Mouse (Mus musculus) urinary bladder, adult 18-20 months (tissue): ENCODE results near the gene Bcas3.

Experiments used
- DNase-seq, 2 experiments: peaks; one replicate each; pipeline ENCODE4 v3.0.0; 2022; ENCODE audit warnings: low spot score in 2 of 2, mixed read lengths in 2 of 2

Bcas3 gene

DNA sequence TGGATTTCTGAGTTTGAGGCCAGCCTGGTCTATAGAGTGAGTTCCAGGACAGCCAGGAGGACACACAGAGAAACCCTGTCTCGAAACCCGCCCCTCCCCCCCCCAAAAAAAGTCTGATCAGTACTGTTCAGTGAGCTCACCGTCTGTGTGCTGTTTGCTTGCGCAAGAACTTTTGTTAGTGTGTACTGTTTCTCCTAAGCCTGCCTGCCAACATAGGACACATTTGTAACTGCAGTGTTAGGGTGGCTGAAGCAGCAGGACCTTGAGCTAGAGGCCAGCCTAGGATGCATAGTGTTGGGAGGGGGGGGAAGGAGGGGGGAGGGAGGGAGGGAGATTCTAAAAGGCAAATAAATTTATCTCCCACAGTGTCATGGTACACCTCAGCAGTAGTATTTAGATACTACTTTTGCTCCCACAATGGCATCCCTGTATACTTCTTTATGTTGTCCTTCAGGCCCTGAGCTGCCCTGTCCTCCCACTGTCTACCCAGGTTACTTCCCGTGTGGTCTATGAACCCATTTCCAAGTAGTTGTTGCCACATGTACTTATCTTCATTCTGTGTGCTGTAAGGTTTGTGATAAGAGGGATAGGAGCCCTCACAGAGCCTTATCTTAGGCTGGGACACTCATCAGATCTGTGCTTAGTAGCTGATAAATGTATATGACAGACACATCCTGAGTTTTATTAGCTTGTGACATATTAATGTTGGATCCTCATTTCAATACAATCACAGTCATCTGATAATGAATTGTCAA lies 176.7 kb downstream of the Bcas3 start:
- DNase-seq = no peak

DNA sequence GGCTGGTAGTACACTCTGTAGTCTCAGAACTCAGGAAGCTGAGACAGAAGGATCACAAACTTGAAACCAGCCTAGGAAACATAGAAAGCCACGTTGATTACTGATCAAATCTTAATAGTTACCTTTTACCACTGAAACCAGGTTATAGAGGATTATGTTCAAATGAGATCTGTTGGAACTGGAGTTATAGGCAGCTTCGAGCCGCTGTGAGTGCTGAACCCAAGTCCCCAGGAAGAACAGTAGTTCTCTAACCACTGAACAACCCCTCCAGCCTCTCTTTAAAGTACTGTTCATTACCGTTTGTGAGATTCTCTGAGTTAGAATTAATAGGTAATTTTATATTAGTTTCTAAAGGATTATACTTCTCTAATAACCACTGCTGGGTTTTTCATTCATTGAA lies 188.0 kb downstream of the Bcas3 start:
- DNase-seq = no peak

DNA sequence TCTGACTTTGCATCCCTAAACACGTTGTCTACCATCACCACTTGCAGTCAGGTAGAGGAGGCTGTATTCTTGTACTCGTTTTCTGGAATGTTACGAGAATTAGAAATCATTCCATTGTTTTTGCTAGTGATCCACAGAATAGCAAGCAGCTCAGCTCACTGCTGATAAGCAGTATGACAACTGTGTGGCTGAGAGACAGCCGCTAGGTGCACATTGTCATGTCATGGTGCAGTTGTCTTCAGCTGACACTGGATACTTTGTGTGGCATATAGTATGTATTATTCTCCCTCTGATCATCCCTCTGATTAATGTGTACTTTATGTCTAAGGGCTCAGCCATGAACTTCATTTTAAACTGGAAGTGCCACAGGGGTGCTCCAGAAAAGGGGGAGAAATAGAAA lies 190.3 kb downstream of the Bcas3 start:
- DNase-seq = no peak

DNA sequence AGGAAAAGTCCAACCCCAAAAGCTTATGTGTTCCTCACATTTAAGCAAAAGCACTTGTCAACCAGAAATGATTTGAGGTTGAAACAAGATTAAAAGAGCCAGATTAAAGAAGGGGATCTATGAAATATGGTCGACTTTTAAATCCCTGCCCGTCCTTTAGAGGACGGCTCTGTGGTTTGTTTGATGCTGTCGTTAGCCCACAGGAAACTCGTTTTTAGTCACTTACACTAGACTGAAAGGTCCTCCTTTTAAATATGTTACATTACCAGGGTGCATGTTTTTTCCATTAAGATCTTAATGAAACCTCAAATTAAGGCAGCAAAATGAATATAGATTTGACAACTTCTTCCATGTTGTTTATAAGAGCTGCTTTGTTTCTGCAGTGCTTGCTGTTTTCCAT lies 192.6 kb downstream of the Bcas3 start:
- no peak for DNase-seq

DNA sequence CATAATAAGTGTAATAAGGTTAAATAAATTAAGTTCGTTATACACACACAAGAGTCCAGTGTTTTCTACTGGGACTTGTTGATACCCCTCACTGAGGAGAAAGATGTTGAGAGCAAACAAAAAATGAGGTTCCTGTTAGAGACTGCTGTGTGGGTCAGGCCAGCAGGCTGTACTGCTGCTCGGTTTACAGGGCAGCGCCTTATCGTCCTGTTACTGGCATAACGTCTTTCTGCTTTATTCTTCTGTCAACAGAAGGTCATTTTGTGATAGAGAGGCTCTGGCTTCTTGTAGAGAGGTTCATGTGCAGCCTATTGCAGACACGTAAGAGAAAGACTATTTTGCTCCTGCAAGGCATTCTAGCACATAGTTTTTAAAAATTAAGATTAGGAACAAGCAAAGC lies 195.0 kb downstream of the Bcas3 start:
- DNase-seq = no peak

DNA sequence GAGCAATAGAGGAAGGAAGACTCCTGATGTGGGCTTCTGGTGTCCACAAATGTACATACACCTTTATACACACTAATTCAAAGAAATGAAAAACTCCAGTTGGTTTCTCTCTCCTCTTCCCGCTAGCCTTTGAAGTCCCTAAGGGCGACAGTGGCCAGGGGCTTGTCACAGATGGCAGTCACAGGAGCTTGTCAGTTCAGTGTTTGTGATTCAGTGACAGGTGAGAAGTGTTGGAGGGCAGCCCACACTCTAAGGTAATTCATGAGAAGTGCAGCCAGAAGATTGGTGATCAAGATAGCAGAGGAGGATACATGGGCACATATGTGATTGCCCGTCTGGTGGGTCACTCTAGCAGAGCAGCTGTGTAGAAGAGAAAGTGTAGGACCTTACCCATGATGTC lies 196.7 kb downstream of the Bcas3 start:
- no peak for DNase-seq

DNA sequence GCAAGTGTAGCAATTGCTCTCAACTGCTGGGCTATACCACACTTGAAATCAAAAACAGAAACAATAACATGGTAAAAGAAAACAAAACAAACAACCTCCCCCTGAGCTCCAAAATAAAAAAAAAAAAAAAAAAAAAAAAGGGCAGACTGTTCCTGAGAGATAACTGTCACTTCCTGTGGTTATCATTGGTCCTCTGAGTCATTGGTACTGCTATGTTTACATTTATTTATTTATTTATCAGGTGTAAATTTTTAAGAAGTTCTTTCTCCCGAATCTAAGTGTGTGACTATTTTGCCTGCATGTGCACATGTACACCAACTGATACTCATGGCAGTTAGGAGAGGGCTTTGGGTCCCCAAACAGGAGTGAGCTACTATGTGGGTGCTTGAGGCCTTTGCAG lies 202.1 kb downstream of the Bcas3 start:
- no peak for DNase-seq

DNA sequence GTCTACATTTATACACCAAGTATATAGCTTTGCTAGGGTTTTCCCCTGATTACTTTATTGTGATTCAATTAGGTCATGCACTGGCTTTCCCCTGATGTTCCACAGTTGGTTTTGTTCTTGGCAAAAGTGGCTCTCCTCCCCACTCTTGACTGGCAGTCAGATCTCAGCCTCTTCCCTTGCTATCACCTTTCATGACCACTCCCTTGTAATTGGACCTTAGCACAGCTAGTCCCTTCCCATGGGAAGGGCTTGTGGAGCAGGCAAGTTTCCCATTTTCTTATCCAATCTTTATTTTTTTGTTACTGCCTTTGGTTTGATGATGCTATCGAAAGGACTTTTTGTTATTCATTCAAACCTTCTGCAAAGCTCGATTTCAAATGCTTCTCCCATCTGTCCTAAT lies 202.8 kb downstream of the Bcas3 start:
- DNase-seq = no peak

DNA sequence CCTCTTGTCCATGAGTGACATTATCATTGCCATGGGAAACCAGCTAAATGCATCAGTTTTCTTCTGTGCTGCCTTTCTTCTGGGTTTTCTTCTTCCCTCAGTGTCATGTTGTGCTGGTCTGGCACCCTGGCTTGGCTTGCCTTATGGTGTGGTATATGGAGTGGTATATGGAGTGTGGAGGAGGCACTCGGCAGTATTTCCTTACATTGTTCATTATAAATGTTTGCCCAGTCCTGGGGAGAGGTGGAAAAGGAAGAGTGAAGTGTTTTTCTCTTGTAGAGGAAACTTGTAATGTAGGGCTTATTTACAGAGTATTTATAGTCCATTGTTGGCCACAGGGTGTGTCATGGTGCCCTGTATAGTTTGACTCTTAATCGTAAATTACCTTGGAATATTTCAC lies 212.1 kb downstream of the Bcas3 start:
- no peak for DNase-seq

DNA sequence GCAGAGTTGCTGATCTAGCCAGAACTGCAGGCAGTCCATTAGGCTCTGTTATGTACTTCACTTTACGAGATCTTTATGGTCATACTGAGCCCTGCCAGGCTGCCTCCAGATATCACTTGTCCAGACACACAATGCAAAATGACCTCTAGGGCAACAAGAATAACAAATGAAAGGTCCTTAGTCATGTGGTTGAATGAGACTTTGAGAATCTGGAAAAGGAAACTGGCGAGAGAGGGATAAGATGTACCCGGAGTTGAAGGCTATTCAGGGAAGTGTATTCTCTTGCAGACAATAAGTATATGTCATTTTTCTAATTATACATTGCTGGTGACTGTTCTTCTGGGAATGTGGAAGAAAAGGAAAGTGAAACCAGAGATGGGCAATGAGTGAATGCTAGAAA lies 218.1 kb downstream of the Bcas3 start:
- no peak for DNase-seq

DNA sequence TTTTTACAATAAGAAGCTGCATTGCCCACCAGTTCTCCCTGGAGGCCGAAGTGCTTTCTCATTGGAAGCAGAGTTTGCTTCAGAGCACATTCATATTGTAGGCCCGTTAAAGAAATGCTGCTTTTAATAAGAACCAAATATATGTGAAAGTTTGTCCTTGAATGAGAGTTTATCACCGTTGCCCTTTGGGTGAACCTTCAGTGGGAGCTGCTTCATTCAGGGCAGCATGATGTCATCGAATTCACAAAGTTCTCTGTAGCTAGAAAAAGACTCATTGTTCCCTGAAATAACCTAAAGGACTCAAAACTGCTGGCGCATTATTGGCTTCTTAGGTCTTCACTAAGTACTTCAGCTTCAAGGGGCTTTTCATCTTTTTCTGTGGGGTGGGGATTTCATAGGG lies 219.0 kb downstream of the Bcas3 start:
- DNase-seq = no peak

DNA sequence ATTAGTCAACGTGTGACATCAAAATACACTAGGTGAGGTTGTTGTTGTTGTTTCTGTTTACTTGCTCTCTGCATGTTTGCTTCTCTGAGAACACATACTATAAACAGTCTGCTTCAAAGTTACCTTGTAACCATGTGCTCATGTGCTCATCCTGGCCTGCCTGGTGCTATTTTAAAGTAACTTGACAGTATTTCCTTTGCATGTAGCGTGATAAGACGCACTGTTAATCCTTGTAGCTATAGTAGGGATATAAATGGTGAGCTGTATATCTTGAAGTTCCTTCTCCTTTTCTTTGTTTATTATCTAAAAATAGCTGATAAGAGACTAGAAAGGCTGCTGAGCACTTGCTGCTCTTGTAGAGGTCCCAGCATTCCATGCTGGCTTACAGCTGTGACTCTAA lies 219.6 kb downstream of the Bcas3 start:
- no peak for DNase-seq

DNA sequence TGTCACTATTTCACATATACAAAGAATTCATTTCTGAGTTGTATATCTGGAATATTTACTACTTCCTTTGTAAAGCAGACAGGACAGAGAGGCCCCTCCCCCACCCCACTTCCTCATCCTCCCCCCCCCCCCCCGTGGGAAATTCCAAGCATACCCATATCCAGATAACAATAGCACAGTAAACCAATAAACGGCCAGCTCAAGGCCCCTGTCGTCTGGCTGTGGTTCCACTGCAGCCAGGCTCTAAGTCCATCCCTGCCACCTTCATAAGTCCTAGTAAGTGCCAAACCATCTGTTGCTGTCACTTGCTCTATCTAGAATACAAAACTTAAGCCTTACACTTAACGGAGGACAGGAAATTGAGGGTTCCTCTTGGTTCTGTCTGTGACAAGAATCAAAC lies 221.5 kb downstream of the Bcas3 start:
- DNase-seq = no peak

DNA sequence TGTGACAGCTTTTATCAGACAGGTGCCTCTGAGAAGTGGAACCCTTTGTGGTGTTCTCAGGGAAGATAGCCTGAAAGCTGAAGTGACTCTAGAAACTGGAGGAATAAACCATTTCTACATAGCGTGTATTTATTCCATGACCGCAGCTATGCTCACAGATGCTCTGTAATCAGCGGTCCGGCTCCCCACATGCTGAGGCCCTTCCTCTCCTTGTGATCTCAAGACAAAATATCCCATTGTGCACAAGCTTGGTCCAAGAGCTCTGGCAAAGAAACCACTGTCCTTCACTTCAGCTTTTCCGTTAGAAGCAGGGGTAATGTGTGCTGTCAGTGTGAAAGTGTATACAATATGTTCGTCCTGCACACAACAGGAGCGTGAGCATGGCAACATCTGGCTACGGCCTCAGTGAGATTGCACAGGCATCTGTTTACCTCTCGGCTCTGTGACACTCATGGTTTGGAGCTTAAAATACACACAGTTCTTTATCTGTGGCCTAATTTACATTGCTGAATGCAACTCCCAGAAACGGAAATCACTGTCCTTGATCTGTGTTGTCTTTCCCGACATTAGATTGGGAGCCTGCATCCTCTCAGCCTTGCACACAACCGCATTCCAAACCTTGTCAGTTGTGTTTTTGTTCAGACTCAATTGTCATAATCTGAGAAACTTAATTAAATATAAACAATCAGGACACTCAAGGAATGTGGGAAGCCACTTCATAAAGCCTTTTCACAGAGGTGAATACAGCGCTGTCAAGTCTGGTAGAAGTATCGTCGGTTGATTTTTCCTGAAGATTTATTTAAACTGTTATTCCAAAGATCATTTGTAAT lies 225.1 kb downstream of the Bcas3 start:
- no peak for DNase-seq

DNA sequence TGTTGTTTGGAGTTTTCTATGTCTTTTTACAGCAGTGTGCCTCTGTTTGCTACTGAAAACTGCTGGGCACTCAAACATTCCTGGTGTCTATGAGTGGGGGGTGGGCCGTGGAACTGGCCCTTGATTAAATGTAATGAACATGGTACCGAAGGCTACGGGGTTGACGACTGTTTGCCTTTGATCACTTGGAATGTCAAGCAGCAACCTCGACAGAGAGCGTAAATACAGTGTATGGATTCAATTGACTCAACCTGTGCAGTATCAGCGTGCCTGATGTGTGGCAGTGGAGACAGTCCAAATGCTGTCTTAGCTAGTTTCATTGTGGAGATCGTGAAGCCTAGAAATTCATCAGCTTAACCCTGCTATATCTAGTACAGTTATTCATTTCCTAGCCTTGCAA lies 231.1 kb downstream of the Bcas3 start:
- no peak for DNase-seq

DNA sequence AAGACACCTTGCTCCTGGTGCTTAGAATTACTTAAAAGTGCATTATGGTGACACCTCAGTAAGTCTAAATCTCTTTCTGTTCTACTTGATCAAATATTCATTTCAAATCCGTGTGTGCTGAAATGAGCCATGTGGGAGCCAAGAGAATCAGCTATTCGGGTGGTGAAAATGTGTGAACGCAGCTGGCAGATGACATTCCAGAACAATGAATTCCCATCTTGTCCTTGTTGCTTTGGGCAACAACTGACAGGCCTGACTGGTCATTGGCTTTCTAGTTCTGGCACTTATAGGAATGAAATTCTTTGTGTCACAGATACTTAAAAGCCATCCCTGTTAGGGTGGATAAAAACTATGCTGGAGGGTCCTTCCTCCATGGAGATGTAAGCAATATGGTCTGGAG lies 240.7 kb downstream of the Bcas3 start:
- DNase-seq = no peak

DNA sequence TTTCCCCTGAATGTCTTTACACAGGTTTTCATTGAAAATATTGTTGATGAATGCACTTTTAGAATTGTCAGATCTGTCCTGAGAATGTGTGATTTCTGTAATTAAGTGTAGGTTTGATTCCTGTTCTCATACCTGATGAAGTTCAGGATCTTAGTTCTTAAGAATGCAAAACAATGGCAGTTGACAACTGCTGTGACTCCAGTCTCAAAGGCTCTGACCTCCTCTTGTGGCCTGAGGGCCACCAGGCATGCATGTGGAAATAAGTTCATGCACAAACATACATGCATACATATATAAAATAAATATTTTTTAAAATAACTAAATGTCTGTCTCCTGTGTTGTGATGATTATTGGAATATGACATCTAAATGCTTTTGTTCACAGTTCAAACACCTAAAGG lies 246.3 kb downstream of the Bcas3 start:
- no peak for DNase-seq

DNA sequence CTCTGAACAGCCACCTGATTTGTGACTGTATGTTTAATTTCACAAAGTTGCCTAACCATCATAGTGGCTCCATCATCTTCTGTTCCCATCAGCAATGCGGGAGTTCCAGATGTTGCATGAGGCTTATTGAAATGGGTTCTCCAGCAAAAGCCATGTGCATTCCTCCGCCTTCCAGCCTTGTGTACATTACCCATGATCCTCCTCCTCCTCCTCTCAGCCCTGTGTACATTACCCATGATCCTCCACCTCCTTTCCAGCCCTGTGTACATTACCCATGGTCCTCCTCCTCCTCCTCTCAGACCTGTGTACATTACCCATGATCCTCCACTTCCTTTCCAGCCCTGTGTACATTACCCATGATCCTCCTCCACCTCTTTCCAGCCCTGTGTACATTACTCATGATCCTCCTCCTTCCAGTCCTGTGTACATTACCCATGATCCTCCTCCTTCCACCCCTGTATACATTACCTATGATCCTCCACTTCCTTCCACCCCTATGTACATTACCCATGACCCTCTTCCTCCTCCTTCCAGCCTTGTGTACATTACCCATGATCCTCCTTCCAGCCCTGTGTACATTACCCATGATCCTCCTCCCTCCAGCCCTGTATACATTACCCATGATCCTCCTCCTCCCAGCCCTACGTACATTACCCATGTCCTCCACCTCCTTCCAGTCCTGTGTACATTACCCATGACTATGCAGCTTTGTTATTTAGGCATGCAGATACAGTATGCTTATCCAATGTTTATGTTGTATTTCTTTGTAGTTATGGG lies 250.8 kb downstream of the Bcas3 start:
- DNase-seq = no peak

DNA sequence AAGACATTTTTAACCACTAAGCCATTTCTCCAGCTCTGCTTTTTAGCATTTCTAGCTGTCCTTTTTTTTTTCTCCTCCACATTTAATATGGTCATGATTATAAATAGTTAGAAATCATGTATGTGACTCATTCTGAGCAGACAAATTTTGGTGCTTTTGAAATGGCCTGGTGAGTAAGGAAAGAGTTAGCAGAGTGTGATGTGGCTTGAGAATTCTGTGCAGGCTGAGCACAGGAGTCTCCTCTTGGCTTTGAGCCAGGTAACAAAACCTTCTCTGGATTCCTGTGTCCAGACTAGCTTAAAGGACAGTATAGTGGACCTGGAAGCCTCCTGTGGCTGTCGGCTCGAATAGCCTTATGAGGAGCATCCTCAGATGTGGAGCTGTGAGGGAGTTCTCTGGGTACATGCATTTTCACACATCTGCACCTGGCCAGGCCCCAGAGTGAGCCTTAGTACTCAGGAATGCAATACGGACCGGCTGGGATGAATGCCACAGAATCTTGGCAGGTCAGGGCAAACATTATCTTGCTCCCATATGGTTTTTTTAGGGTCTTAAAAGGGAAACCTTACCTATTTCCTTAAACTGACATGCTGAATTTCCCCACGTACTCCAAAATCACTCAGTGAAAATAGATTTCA lies 256.5 kb downstream of the Bcas3 start:
- no peak for DNase-seq

DNA sequence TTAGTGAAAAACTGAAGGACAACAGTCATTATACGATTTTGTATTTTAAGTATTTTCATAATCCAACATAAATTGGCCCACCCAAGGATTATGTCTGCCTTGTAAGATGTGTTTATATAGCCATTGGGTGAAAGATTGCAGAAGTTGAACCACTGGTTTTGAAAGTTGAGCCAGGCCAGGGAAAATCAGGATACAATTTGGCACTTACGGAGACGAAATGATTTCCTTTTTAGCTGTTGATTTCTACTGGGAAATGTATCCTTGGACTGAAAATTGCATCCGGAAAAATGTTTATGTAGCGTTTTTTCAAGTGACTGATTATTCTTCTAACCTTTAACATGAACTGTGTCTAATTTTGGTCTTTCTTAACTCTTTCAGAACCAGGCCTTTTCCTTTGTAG lies 260.1 kb downstream of the Bcas3 start:
- DNase-seq = no peak

DNA sequence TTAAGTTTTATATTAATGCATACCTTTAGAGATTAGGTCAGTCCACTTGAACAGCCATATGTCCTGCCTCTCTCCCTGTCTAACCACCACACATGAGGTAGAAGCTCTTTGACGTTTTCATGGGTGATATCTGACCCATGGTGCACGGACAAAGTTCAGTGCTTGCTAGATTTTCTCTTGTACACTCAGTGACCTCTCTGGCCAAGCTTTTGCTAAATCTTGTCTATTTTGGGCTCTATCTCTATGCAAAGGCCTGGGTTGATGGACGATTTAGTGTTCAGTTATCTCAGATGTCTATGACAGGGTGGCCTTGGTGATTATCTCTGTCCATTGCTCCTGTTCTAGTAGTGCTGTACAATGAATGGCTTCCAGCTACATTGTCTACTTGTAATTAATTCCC lies 260.6 kb downstream of the Bcas3 start:
- DNase-seq = no peak

DNA sequence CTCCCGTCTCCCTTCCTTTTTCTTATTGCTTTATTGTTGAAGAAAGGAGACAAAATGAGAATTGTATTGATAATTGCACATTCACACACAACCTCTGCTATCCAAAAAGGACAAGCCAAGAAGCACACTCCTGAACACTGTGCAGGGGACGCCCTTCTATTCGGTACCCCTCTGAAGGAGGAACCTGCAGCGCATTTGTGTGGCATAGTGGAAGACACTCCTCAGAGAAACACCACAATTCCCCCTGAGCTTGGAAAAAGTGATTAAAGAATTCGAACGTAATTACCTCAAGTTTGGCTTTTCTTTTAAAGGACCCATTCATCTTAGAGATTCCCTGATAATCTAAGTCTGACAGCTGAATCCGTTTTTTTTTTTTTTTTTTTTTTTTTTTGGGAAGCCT lies 261.5 kb downstream of the Bcas3 start:
- no peak for DNase-seq
